Mouse (Mus musculus) stomach, embryonic 14.5 days (tissue): ENCODE data around the gene Slc6a11. TPM values are rescaled to one million over a fixed set of nuclear protein-coding genes. Genes with fewer than 3 reads are reported as not detected.

ENCODE experiments used
- ATAC-seq: fragments of 200-750 bp; cut with Nextera tagmentation; 2 replicates; pipeline ENCODE4 v1.8.0; 2017; ENCODE audit warnings: low read depth, moderate TSS enrichment; ENCODE audit not compliant: insufficient number of reproducible peaks, insufficient read depth, low FRiP score
- H3K27ac ChIP-seq: fragments of 300-500 bp; sonication (generic); 2 replicates; pipeline ENCODE4 v1.5.1; 2014; ENCODE audit warnings: mild to moderate bottlenecking, low read length, moderate library complexity, mixed read lengths
- H3K27me3 ChIP-seq: fragments of 300-500 bp; sonication (generic); 2 replicates; pipeline ENCODE4 v1.6.1; 2014; ENCODE audit warnings: low read length, control low read depth, mixed read lengths; ENCODE audit not compliant: control insufficient read depth, insufficient read depth
- H3K36me3 ChIP-seq: fragments of 300-500 bp; sonication (generic); 2 replicates; pipeline ENCODE4 v1.6.1; 2014; ENCODE audit warnings: mild to moderate bottlenecking, control low read depth, low read length, moderate library complexity, mixed read lengths; ENCODE audit not compliant: control insufficient read depth, insufficient read depth
- H3K4me1 ChIP-seq: fragments of 300-500 bp; sonication (generic); 2 replicates; pipeline ENCODE4 v1.6.1; 2014; ENCODE audit warnings: low read length, control low read depth, mixed read lengths; ENCODE audit not compliant: control insufficient read depth, insufficient read depth
- H3K4me2 ChIP-seq: fragments of 300-500 bp; sonication (generic); replicated peaks from 2 replicates; pipeline ENCODE4 v1.6.1; 2014; ENCODE audit warnings: low read depth, low read length, control low read depth
- H3K4me3 ChIP-seq: fragments of 300-500 bp; sonication (generic); 2 replicates; pipeline ENCODE4 v1.5.1; 2014; ENCODE audit warnings: low read depth, low read length, control low read depth
- H3K9ac ChIP-seq: fragments of 300-500 bp; sonication (generic); replicated peaks from 2 replicates; pipeline ENCODE4 v1.6.1; 2014; ENCODE audit warnings: low read depth, mild to moderate bottlenecking, control low read depth, low read length, moderate library complexity, mixed read lengths
- H3K9me3 ChIP-seq: fragments of 300-500 bp; sonication (generic); 2 replicates; pipeline ENCODE4 v1.6.1; 2016; ENCODE audit warnings: low read depth, low read length, control low read depth; ENCODE audit not compliant: control insufficient read depth
- WGBS: fragments of 180-500 bp; shearing (Covaris S2); extraction: QIAGEN DNeasy Blood & Tissue Kit; methylation state at CpG from one replicate; pipeline ENCODE4 v1.1.7; 2014; 5-methylcytosine and 5-hydroxymethylcytosine counted together
- polyA plus RNA-seq: library from polyadenylated mRNA; unstranded; fragments of >200 nt; fragmentation: Nextera tagmentation; extraction: Ambion mirVana; gene quantifications from 2 replicates; pipeline ENCODE4 v1.2.1, GENCODE M21; 2014

Gene Slc6a11
- 0.42 and 0.81 TPM in 2 replicates for polyA plus RNA-seq

DNA sequence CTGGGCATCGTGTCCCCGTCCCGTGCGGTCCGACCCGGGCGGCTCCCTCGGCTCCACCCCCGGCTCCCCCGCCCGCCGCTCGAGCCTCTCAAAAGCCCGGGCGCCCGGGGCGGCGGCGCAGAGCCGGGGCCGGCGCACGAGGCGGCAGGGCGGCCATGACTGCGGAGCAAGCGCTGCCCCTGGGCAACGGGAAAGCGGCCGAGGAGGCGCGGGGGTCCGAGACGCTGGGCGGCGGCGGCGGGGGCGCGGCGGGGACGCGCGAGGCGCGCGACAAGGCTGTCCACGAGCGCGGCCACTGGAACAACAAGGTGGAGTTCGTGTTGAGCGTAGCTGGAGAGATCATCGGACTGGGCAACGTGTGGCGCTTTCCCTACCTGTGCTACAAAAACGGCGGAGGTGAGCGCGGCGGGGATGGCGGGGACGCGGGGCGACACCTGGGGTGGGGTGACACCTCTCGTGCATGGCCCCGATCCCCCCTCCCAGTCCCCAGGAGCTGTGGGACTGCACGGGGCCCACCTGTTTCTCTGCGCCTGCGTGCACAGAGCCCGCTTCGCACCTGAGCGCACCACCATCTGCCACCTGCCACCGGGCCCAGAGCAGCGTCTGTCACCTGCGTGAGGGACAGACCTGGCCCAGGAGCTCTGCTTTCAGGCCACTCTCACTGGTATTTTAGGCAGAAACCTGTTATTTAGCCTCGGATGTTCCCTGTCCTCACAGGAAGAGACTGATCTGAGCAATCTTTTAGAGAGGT, at the start of gene Slc6a11:
TSS of gene Slc6a11 (plus strand) at position 120 of the 751 bp plus-strand sequence.
- H3K4me1 ChIP-seq, result peaks cover 3% of the 10 kb centered on the region; the same call in 1 of the 2 replicates
- H3K9me3 ChIP-seq, result no peaks in the 10 kb centered on the region
- no peak within 1 kb of the TSS for H3K27ac ChIP-seq
- H3K36me3 ChIP-seq, result no peaks in the 10 kb centered on the region
- H3K27me3 ChIP-seq, result peaks cover 22% of the 10 kb centered on the region
- peak within 1 kb of the TSS; percentile 34 for H3K4me3 ChIP-seq
- peak within 1 kb of the TSS; percentile 76 for H3K4me2 ChIP-seq
- 5% methylated on average over 75 of the region's 76 CpGs for WGBS
- H3K9ac ChIP-seq, result 0 out of 2 replicates have a peak within 1 kb of the TSS, but pooled peaks have one; percentile 10
- ATAC-seq, result no peak

DNA sequence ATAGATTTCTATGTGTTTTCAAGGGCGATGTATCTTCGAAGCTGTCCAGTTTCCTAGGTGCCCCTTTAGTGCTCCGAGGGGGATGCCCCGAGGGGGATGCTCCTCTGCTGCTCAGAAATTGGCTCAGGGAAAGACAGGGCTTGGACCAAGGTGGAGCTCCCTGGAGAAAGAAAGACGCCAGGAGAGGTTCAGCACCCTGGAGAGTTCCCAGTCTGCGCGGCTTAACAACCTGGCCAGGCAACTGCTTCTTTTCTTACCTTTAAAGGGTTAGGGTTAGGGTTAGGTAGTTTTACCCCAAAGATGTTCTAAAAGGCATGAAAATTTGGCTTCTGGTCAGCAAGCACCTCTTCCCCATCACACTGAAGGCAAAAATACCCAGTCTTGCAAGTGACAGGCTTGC, 43.9 kb upstream of the Slc6a11 start:
- Histone ChIP-seq H3K27me3 (no peaks in the 10 kb centered on the region), H3K4me3 (no peak overlapping the region), H3K4me1 (no peaks in the 10 kb centered on the region), H3K36me3 (no peaks in the 10 kb centered on the region), H3K4me2 (no peak overlapping the region), H3K9ac (no peak overlapping the region), H3K9me3 (no peaks in the 10 kb centered on the region), H3K27ac (no peak overlapping the region)
- ATAC-seq, result no peak
- 26% methylated on average over 7 of the region's 7 CpGs for WGBS

DNA sequence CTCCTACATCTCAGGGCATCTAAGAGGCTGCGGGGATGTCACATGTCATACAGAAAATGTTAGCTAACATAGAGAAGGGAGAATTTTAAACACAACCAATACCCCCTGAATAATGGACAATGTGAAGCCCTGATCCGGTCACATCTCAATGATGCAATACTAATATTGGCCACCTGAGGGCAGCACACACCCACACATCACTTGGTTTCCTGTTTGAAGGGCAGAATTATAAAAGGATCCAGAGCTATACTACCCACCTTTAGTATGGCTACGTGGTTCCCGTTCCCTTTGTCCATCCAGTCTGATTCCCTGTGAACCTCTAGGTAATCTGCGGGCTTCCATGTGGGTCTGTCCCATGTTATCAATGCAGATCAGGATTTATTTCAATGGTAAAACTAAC, 41.4 kb upstream of the Slc6a11 start:
- 22% methylated on average over 5 of the region's 5 CpGs for WGBS
- no peak overlapping the region for H3K9ac ChIP-seq
- ATAC-seq, result no peak
- no peak overlapping the region for H3K4me2 ChIP-seq
- H3K27me3 ChIP-seq, result no peaks in the 10 kb centered on the region
- no peaks in the 10 kb centered on the region for H3K9me3 ChIP-seq
- H3K4me1 ChIP-seq, result no peaks in the 10 kb centered on the region
- H3K4me3 ChIP-seq, result no peak overlapping the region
- H3K36me3 ChIP-seq, result no peaks in the 10 kb centered on the region
- no peak overlapping the region for H3K27ac ChIP-seq

DNA sequence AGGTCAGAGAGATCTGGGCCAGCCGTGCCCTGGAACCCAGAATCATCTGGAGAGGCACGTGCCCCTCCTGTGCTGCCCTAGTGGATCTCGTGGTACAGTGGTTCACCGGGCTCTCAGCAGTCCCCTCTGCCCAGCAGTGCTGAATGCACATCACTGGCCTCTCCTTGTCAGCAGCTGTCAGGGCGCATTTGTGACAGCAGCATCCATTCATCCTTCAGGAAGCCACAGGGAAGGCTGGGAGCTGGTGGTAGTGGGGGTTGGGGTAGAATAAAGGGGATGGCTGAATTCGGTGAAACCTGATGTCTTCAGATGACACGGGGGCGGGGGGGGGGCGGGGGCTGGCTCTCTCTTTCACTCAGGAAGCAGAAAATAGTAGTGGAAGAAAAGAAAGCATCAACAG, 38.8 kb upstream of the Slc6a11 start:
- no peak overlapping the region for H3K9ac ChIP-seq
- no peaks in the 10 kb centered on the region for H3K36me3 ChIP-seq
- H3K27me3 ChIP-seq, result no peaks in the 10 kb centered on the region
- 52% methylated on average over 9 of the region's 9 CpGs for WGBS
- no peak for ATAC-seq
- H3K4me3 ChIP-seq, result no peak overlapping the region
- no peaks in the 10 kb centered on the region for H3K4me1 ChIP-seq
- H3K4me2 ChIP-seq, result no peak overlapping the region
- no peaks in the 10 kb centered on the region for H3K9me3 ChIP-seq
- no peak overlapping the region for H3K27ac ChIP-seq

DNA sequence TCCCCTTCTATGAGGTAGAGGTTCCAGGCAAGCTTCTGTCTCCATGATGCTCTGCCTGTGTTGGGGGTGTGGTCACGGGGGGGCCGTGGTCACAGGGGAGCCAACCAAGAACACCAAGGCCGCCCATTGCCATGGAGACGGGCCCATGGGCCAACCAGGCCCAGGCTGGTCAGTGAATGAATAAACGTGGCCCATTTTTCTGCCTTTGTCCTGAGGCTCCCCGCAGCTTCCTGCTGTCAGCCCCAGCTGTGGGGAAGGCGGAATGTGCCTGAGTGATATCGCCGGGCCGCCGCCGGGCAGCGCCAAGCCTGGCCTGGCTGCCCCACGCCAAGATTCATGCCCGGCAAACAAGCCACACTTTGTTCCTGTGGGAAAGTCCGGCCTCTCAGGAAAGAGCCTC, 36.8 kb upstream of the Slc6a11 start:
- 59% methylated on average over 16 of the region's 16 CpGs for WGBS
- Histone ChIP-seq H3K9ac (no peak overlapping the region), H3K4me1 (no peaks in the 10 kb centered on the region), H3K4me2 (no peak overlapping the region), H3K9me3 (no peaks in the 10 kb centered on the region), H3K4me3 (no peak overlapping the region), H3K27me3 (no peaks in the 10 kb centered on the region), H3K27ac (no peak overlapping the region), H3K36me3 (no peaks in the 10 kb centered on the region)
- no peak for ATAC-seq

DNA sequence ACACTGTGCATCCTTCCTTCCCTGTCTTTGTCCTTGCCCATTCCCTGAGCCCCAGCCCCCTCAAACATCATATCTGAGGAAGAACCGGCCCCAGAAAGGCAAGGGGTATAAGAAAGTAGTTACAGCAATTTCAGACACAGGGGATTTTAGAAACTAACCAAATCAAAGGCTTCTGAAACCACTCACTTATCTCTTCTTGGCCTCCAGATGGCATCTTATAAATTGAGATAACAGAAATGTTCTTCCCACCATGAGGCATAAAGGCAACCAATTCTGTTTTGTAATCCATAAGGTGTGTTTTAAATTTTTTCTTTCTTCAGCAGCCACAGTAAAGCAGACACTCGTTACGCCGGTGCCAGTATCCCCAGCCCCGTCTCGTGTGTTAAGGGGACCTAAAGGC, 34.5 kb upstream of the Slc6a11 start:
- no peak for ATAC-seq
- Histone ChIP-seq H3K4me1 (no peaks in the 10 kb centered on the region), H3K27ac (no peak overlapping the region), H3K4me2 (no peak overlapping the region), H3K9ac (no peak overlapping the region), H3K27me3 (no peaks in the 10 kb centered on the region), H3K4me3 (no peak overlapping the region), H3K9me3 (no peaks in the 10 kb centered on the region), H3K36me3 (no peaks in the 10 kb centered on the region)
- 79% methylated on average over 6 of the region's 6 CpGs for WGBS

DNA sequence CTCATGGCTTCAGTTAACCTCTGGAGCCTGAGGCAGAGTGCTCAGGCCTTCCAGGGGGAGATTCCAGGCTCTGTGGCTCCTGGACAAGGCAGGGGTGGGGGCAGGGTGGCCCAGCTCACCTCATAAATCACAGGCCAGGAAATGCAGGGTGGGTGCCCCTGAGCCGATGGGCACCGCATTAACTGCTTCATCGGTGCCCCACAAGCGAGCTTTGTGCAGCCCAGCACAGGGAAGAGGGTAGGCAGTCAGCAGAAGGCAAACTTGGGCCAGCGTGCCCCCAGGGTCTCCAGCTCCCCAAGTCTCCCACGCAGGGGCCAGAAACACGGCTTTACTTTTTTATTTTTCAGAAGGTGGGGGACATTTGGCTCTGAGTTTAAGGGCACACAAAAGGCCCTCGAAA, 29.1 kb upstream of the Slc6a11 start:
- Histone ChIP-seq H3K36me3 (no peaks in the 10 kb centered on the region), H3K9ac (no peak overlapping the region), H3K27ac (no peak overlapping the region), H3K4me2 (no peak overlapping the region), H3K4me1 (no peaks in the 10 kb centered on the region), H3K9me3 (no peaks in the 10 kb centered on the region), H3K27me3 (no peaks in the 10 kb centered on the region), H3K4me3 (no peak overlapping the region)
- no peak for ATAC-seq
- 75% methylated on average over 8 of the region's 8 CpGs for WGBS

DNA sequence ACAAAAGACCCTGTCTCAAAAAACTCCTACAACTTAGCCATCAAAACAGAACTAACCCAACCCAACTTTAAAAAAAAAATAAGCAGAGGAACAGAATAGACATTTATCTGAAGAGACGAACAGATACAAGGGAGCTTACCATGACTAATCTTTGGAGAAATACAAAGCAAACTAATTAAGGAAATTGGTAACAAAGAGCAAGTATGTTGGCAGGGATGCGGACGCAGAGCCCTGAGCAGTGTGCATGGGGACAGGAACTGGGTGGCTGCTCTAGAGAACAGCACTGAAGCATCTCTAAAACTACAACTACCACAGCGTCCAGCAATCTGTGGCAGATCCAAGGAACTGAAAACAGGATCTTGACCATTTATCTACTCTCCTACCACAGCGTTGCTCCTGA, 11.5 kb upstream of the Slc6a11 start:
- H3K4me2 ChIP-seq, result no peak overlapping the region
- no peaks in the 10 kb centered on the region for H3K36me3 ChIP-seq
- 81% methylated on average over 5 of the region's 5 CpGs for WGBS
- no peak overlapping the region for H3K4me3 ChIP-seq
- no peak for ATAC-seq
- no peak overlapping the region for H3K9ac ChIP-seq
- H3K4me1 ChIP-seq, result 0 out of 2 replicates have a peak, but pooled peaks cover 4% of the 10 kb centered on the region
- H3K9me3 ChIP-seq, result no peaks in the 10 kb centered on the region
- no peaks in the 10 kb centered on the region for H3K27me3 ChIP-seq
- no peak overlapping the region for H3K27ac ChIP-seq

DNA sequence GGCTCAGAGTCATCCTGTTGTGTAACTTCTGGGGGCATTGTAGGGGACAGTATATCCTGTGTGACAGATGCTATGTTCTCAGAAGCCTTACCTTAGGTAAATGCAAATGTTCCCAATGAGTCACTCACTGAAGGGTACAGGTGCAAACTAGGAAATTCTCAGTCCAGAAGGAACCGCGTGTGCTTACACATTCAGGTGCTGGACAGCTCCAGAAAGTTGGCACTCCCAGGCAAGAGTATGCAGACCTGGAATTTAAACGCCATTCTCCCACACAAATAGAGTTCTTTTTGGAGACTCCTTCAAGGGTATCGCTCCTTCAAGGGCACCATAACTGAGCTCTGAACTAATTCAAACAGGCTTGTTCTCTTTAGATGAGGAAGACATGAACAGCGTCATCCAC, 5.5 kb upstream of the Slc6a11 start:
- Histone ChIP-seq H3K9me3 (no peaks in the 10 kb centered on the region), H3K4me1 (0 out of 2 replicates have a peak, but pooled peaks cover 4% of the 10 kb centered on the region), H3K4me3 (no peak overlapping the region), H3K4me2 (no peak overlapping the region), H3K9ac (no peak overlapping the region), H3K27me3 (peaks cover 2% of the 10 kb centered on the region), H3K36me3 (no peaks in the 10 kb centered on the region), H3K27ac (no peak overlapping the region)
- ATAC-seq, result no peak
- WGBS, result 60% methylated on average over 5 of the region's 5 CpGs
